Mouse (Mus musculus) embryonic facial prominence, embryonic 13.5 days (tissue): ENCODE measurements at regions not wholly inside any gene's neighbourhood (a gene's known extent, or its start where the extent isn't known, plus 50 kb on each side); places are given as distances from the start of the nearest gene placed in this dataset.

ENCODE experiments used
- ATAC-seq: fragments of 200-750 bp; cut with Nextera tagmentation; 2 replicates; pipeline ENCODE4 v1.8.0; 2017; ENCODE audit warnings: low read depth; ENCODE audit not compliant: insufficient number of reproducible peaks, insufficient read depth, low FRiP score, low TSS enrichment
- H3K27ac ChIP-seq: fragments of 300-500 bp; sonication (generic); 2 replicates; pipeline ENCODE4 v1.5.1; 2015; ENCODE audit warnings: moderate library complexity, mild to moderate bottlenecking, inconsistent platforms
- H3K27me3 ChIP-seq: fragments of 300-500 bp; sonication (generic); 2 replicates; pipeline ENCODE4 v1.6.1; 2015; ENCODE audit warnings: mild to moderate bottlenecking, inconsistent platforms
- H3K36me3 ChIP-seq: fragments of 300-500 bp; sonication (generic); 2 replicates; pipeline ENCODE4 v1.6.1; 2015; ENCODE audit warnings: mild to moderate bottlenecking, inconsistent platforms
- H3K4me1 ChIP-seq: fragments of 300-500 bp; sonication (generic); 2 replicates; pipeline ENCODE4 v1.6.1; 2015; ENCODE audit warnings: inconsistent platforms
- H3K4me2 ChIP-seq: fragments of 300-500 bp; sonication (generic); 2 replicates; pipeline ENCODE4 v1.6.1; 2015; ENCODE audit warnings: moderate library complexity, mild to moderate bottlenecking, inconsistent platforms
- H3K4me3 ChIP-seq: fragments of 300-500 bp; sonication (generic); 2 replicates; pipeline ENCODE4 v1.5.1; 2015; ENCODE audit warnings: mild to moderate bottlenecking, inconsistent platforms
- H3K9ac ChIP-seq: fragments of 300-500 bp; sonication (generic); 2 replicates; pipeline ENCODE4 v1.6.1; 2015; ENCODE audit warnings: mild to moderate bottlenecking, inconsistent platforms
- H3K9me3 ChIP-seq: fragments of 300-500 bp; sonication (generic); 2 replicates; pipeline ENCODE4 v1.6.1; 2016; ENCODE audit warnings: inconsistent platforms
- WGBS: fragments of 180-500 bp; shearing (Covaris S2); methylation state at CpG from one replicate; pipeline ENCODE4 v1.1.7; 2015; ENCODE audit warnings: mixed read lengths; 5-methylcytosine and 5-hydroxymethylcytosine counted together

DNA sequence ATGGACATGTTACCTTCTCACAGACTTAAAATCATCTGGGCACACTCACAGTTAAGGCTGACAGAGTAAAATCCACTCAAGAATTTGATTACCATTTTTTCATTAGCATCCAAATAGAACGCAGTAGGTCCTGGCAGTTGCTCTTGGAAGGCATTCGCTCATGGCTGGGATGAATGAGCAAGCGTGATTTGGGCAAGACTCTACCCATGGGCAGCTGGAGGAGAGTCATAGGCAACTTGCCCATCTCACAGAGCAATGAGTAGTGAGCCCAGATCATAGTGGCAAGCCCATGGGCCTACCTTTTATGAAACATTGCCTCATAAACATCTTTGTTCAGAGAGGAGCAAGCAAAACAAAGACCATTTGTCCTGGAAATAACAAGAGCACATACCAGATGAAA lies 345.9 kb upstream of the Sash1 start:
- Histone ChIP-seq H3K27ac (no peak overlapping the region), H3K9ac (no peak overlapping the region), H3K4me1 (no peaks in the 10 kb centered on the region), H3K4me2 (no peak overlapping the region), H3K36me3 (no peaks in the 10 kb centered on the region), H3K9me3 (no peaks in the 10 kb centered on the region), H3K27me3 (no peaks in the 10 kb centered on the region), H3K4me3 (no peak overlapping the region)
- 88% methylated on average over 3 of the region's 3 CpGs for WGBS
- no peak for ATAC-seq

DNA sequence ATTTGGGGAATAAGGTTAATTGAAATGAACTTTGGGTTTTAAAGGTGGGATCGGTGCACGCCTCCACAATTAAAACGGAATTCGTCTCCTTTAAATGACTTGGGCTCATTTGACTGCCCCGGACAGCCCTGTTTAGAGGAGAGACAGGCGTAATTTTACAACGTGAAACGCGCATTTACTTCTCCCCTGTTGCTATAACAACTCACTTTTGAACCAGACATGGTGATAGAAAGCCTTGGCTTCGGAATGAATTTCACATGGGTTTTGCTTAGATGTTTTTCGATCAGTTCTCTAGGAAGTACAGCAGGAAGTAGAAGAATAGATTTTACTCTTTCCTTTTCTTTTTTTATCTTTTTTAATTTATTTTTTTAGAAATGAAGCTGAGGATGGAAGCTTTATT lies 343.2 kb upstream of the Sash1 start:
- Histone ChIP-seq H3K36me3 (no peaks in the 10 kb centered on the region), H3K4me1 (no peaks in the 10 kb centered on the region), H3K27me3 (no peaks in the 10 kb centered on the region), H3K9me3 (no peaks in the 10 kb centered on the region), H3K9ac (no peak overlapping the region), H3K27ac (no peak overlapping the region), H3K4me3 (no peak overlapping the region), H3K4me2 (no peak overlapping the region)
- 88% methylated on average over 11 of the region's 11 CpGs for WGBS
- no peak for ATAC-seq

DNA sequence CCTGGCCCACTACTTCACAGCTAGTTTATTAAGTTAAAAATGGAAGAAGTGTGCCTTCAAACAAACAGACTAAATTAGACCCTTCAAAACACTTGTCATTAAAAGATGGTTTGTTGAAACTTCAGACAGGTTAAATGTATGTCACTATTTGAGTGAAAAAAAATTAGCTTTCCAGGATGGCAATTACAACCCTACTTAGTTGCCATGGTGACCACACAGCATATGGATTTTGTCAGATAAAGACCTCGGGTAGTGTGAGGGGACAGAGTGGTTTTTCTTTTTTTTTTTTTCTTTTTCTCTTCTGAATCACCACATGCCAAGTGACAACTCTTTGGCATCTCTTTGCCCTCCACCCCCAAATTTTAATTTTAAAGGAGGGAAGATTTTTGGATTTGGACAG lies 341.5 kb upstream of the Sash1 start:
- no peak overlapping the region for H3K4me2 ChIP-seq
- H3K9ac ChIP-seq = no peak overlapping the region
- WGBS = 9% methylated on average over 1 of the region's 1 CpGs
- H3K36me3 ChIP-seq = no peaks in the 10 kb centered on the region
- H3K27ac ChIP-seq = no peak overlapping the region
- ATAC-seq = no peak
- H3K9me3 ChIP-seq = no peaks in the 10 kb centered on the region
- H3K4me3 ChIP-seq = no peak overlapping the region
- H3K4me1 ChIP-seq = no peaks in the 10 kb centered on the region
- H3K27me3 ChIP-seq = no peaks in the 10 kb centered on the region

DNA sequence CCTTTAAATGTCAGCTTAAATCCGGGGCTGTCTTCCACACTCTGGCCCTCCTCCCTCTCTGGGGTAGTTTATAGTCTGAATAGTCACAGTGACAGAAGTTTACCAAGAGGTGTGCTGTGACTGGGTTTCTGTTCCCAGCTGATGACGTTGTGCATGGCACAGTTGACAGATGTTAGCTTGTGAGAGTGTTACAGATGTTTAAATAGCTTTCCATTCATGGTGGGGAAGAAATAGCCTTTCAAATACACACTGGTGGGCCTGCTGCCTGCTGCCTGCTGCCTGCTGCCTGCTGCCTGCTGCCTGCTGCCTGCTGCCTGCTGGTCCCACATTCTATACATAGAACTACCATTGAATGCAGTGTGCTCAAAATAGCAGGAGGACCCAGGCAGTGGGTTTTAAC lies 324.8 kb upstream of the Sash1 start:
- H3K4me2 ChIP-seq = no peak overlapping the region
- no peak overlapping the region for H3K4me3 ChIP-seq
- no peak overlapping the region for H3K9ac ChIP-seq
- ATAC-seq = no peak
- no peaks in the 10 kb centered on the region for H3K9me3 ChIP-seq
- H3K4me1 ChIP-seq = 0 out of 2 replicates have a peak, but pooled peaks cover 8% of the 10 kb centered on the region
- 24% methylated on average over 2 of the region's 2 CpGs for WGBS
- no peak overlapping the region for H3K27ac ChIP-seq
- no peaks in the 10 kb centered on the region for H3K27me3 ChIP-seq
- H3K36me3 ChIP-seq = no peaks in the 10 kb centered on the region

DNA sequence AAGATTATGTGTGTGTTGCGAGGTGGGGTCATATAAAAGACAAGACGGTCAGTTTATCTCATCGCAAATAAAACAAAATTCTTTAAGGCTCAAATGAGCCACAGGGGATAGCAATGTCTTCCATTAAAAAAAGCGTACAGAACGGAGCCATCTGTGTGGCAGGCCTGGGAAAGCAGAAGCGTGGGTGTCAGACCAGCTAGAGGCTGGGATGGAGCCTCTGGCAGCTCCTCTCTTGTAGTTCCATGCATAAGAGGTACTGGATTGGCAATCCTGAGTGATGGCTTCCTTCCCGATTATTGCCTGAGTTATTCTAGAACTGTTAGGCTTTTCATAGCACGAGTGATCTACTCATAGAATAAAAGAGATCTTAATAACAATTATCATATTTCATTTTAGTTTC lies 318.2 kb upstream of the Sash1 start:
- no peaks in the 10 kb centered on the region for H3K4me1 ChIP-seq
- no peaks in the 10 kb centered on the region for H3K27me3 ChIP-seq
- no peaks in the 10 kb centered on the region for H3K9me3 ChIP-seq
- H3K27ac ChIP-seq = no peak overlapping the region
- H3K9ac ChIP-seq = no peak overlapping the region
- no peak for ATAC-seq
- H3K4me3 ChIP-seq = no peak overlapping the region
- WGBS = 79% methylated on average over 8 of the region's 8 CpGs
- no peak overlapping the region for H3K4me2 ChIP-seq
- no peaks in the 10 kb centered on the region for H3K36me3 ChIP-seq

DNA sequence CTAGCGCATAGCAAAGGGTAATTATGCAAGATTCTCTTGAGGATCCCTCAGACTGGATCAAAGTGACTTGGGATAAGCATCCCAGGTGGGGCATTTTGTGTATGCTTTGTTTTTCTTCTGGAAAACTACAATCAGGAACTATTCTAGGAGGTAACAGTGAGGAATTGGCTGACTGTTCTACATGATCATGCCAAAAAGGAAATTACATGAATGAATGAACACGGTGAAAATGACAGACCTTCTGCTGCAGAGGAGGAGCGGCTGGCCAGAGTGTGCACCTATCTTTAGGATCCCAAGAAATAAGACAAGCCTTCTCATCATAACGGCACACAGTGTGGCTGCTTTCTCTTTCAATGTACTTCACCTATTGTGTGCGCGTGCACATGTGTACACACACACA lies 317.5 kb upstream of the Sash1 start:
- WGBS = 74% methylated on average over 6 of the region's 6 CpGs
- no peaks in the 10 kb centered on the region for H3K27me3 ChIP-seq
- H3K9ac ChIP-seq = no peak overlapping the region
- no peak overlapping the region for H3K4me3 ChIP-seq
- H3K4me1 ChIP-seq = no peaks in the 10 kb centered on the region
- no peak overlapping the region for H3K4me2 ChIP-seq
- no peak for ATAC-seq
- no peaks in the 10 kb centered on the region for H3K9me3 ChIP-seq
- no peaks in the 10 kb centered on the region for H3K36me3 ChIP-seq
- H3K27ac ChIP-seq = no peak overlapping the region

DNA sequence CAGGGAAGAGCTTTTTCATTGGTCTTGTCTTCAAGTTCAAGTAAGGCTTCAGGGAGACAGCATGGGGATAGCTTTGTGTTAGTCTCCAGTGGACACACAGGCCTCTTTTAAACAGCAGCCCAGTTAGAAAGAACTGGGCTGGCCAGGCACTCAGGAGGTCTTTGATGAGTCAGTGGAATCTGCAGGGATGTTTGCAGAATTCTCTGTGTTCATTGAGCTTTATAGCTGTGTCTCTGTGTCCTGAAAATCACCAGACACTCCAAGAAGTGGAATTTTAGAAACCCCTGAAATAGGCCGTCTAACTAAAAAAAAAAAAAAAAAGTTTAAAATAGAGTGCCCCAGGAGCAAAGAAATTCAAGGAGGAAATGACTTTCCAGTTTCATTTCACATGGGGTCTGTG lies 317.1 kb upstream of the Sash1 start:
- no peaks in the 10 kb centered on the region for H3K4me1 ChIP-seq
- ATAC-seq = no peak
- no peak overlapping the region for H3K4me3 ChIP-seq
- no peak overlapping the region for H3K9ac ChIP-seq
- no peak overlapping the region for H3K4me2 ChIP-seq
- 27% methylated on average over 1 of the region's 1 CpGs for WGBS
- no peak overlapping the region for H3K27ac ChIP-seq
- H3K36me3 ChIP-seq = no peaks in the 10 kb centered on the region
- no peaks in the 10 kb centered on the region for H3K9me3 ChIP-seq
- H3K27me3 ChIP-seq = no peaks in the 10 kb centered on the region

DNA sequence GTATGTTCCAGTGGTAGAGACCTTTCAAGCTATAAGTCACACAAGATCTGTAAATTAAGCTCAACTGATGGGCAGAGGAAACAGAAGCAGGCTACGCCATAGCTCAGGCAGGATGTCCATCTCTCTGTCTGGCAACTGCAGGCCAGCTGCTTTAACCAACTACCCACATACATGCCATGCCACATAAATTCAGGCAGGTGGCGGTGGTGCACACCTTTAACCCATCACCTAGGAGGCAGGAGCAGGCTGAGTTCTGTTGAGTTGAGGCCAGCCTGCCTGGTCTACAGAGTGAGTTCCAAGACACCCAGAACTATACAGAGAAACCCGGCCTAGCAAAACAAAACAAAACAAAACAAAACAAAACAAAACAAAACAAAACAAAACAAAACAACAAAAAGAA lies 289.1 kb upstream of the Sash1 start:
- H3K9me3 ChIP-seq = no peaks in the 10 kb centered on the region
- H3K4me2 ChIP-seq = no peak overlapping the region
- no peak for ATAC-seq
- H3K27ac ChIP-seq = no peak overlapping the region
- peaks cover 3% of the 10 kb centered on the region; the same call in 1 of the 2 replicates for H3K4me1 ChIP-seq
- H3K9ac ChIP-seq = no peak overlapping the region
- WGBS = 72% methylated on average over 3 of the region's 3 CpGs
- no peaks in the 10 kb centered on the region for H3K36me3 ChIP-seq
- H3K27me3 ChIP-seq = no peaks in the 10 kb centered on the region
- H3K4me3 ChIP-seq = no peak overlapping the region

DNA sequence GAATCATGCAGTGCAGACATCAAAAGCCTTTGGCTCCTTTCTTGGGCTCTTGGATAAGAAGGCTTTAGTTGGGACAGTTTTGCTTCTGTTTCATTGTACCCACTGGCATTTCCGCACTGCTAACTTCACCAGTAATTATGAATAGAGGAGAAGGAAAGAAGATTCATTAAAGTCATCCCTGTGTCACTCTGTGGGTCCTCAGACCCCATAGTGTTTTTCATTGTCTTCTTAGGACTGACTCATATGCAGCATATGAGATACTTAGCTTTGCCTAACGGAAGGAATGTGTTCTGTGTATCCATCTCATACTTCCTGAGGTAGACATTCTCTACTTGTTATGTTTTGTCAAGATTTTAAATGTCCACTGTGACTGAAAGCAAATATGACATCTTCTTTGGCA lies 287.6 kb upstream of the Sash1 start:
- H3K4me2 ChIP-seq = no peak overlapping the region
- no peak overlapping the region for H3K9ac ChIP-seq
- H3K36me3 ChIP-seq = no peaks in the 10 kb centered on the region
- WGBS = 90% methylated on average over 2 of the region's 2 CpGs
- no peak overlapping the region for H3K4me3 ChIP-seq
- ATAC-seq = no peak
- no peaks in the 10 kb centered on the region for H3K4me1 ChIP-seq
- no peaks in the 10 kb centered on the region for H3K27me3 ChIP-seq
- H3K27ac ChIP-seq = no peak overlapping the region
- no peaks in the 10 kb centered on the region for H3K9me3 ChIP-seq

DNA sequence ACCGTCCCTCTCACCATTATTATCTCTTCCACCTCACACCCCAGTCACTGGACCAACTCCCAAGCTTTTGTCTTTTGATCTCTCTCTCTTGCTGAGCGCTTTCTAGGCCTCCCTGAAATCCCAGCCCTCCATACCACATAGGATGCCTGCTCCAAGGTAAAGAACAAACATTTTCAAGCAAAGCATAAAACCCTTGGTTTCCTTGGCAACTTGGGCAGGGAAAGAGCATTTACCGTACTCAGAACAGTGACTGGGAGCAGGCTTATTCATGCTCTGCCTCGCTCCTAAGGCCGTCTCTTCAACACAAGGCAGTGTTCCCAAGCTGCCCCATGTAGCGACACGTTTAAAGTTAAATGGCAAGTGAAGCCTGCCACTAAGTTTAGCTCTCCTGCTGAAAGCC lies 282.9 kb upstream of the Sash1 start:
- no peaks in the 10 kb centered on the region; the same call in 1 of the 2 replicates for H3K9me3 ChIP-seq
- H3K9ac ChIP-seq = no peak overlapping the region
- H3K4me3 ChIP-seq = no peak overlapping the region
- H3K4me2 ChIP-seq = no peak overlapping the region
- no peaks in the 10 kb centered on the region for H3K36me3 ChIP-seq
- 75% methylated on average over 7 of the region's 7 CpGs for WGBS
- H3K27me3 ChIP-seq = no peaks in the 10 kb centered on the region
- ATAC-seq = no peak
- 0 out of 2 replicates have a peak overlapping the region, but pooled peaks have one; percentile 4 for H3K27ac ChIP-seq
- no peaks in the 10 kb centered on the region for H3K4me1 ChIP-seq

DNA sequence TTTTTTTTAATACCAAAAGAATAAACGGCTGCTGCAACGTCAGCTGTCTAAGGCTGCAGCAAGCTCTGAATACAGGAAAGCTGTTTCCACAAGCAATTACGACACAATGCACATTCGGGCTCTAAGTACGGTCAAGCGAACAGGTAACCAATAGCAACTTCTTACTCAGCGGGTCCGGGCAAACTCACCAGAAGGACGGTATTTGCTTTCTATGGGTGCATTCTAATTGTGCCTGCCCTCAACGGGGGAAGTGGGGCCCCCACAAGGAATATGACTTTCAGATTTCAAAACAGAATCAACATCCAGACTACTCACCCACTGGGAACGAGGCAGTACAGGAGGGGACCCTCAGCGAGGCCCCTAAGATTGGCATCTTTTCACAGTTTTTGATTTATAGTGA lies 280.1 kb upstream of the Sash1 start:
- H3K4me2 ChIP-seq = no peak overlapping the region
- H3K4me1 ChIP-seq = no peaks in the 10 kb centered on the region
- no peak for ATAC-seq
- no peaks in the 10 kb centered on the region; the same call in 1 of the 2 replicates for H3K9me3 ChIP-seq
- H3K4me3 ChIP-seq = no peak overlapping the region
- no peak overlapping the region for H3K27ac ChIP-seq
- no peaks in the 10 kb centered on the region for H3K27me3 ChIP-seq
- H3K36me3 ChIP-seq = no peaks in the 10 kb centered on the region
- WGBS = 79% methylated on average over 12 of the region's 12 CpGs
- H3K9ac ChIP-seq = no peak overlapping the region

DNA sequence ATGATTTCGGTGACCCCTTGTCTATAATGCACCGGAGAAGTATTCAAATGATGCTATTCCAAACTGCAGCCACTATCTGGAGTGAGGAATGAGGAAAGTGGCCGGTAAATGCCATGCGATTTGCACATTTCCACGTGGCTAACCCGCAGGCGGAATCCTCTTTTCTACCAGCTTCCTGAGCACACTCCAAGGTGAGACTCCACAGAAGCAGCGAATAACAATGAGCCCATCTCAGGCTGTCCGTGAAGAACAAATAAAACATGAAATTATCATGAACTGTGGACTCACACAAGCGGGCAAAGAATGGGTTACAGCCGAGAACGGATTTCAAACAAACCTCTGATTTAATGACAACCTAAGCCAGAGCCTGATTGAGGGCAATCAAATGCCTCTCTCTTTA lies 279.7 kb upstream of the Sash1 start:
- H3K9me3 ChIP-seq = no peaks in the 10 kb centered on the region; the same call in 1 of the 2 replicates
- no peaks in the 10 kb centered on the region for H3K4me1 ChIP-seq
- ATAC-seq = no peak
- H3K36me3 ChIP-seq = no peaks in the 10 kb centered on the region
- no peaks in the 10 kb centered on the region for H3K27me3 ChIP-seq
- H3K9ac ChIP-seq = no peak overlapping the region
- no peak overlapping the region for H3K4me2 ChIP-seq
- no peak overlapping the region for H3K4me3 ChIP-seq
- WGBS = 80% methylated on average over 12 of the region's 12 CpGs
- no peak overlapping the region for H3K27ac ChIP-seq

DNA sequence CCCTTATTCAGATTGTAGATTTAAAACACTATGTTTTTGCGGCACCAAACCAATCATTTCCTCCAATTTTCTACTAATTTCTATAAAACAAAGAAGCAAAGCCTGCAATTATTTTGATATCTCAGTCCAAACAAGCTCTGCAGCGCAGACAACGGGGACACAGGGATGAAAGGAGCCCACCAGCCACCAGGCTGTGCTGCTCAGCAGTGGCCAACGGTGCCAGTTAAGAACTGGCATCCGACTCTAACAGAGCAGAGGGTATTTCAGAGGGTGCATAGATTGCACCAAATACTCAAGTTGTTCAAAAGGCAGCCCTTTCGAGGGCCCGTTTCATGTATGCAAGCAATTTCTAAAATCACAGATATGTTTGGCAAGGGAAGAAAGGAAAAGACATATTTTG lies 278.5 kb upstream of the Sash1 start:
- Histone ChIP-seq H3K4me3 (no peak overlapping the region), H3K4me1 (no peaks in the 10 kb centered on the region), H3K27ac (no peak overlapping the region), H3K27me3 (no peaks in the 10 kb centered on the region), H3K9me3 (no peaks in the 10 kb centered on the region; the same call in 1 of the 2 replicates), H3K4me2 (no peak overlapping the region), H3K36me3 (no peaks in the 10 kb centered on the region), H3K9ac (no peak overlapping the region)
- WGBS = 82% methylated on average over 7 of the region's 7 CpGs
- no peak for ATAC-seq
